Mouse (Mus musculus): Measurements from ENCODE around the gene Gm37240.

DNA sequence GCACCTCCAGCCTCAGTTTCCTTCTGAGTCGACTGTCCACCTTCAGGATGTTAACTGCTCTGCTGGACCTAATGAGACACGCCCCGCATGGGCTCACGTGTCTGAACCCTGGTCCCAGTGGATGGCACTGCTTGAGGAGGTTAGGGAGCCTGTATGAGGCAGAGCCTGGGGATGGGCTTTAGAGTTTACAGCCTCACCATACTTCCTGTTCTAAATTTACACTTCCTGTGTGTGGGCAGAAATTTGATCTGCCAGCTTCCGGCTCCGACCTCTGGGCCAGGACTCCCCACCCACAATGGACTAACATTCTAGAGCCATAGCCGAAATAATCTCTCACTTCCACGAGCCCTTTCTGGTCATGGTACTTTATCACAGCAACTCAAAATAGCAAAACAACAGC is 1340.1 kb downstream of the Gm37240 start:
- TF ChIP-seq CTCF (IDR thresholded peaks at IDR 0.05; ENCODE audit: borderline replicate concordance, insufficient read depth, low read depth, low read length) (no peak), POLR2A (IDR thresholded peaks at IDR 0.05; ENCODE audit: borderline replicate concordance, insufficient read depth, low read length) (no peak)
